Mouse (Mus musculus) midbrain, embryonic 15.5 days (tissue): Measurements from ENCODE around the gene Iqsec1. TPM values are rescaled to one million over a fixed set of nuclear protein-coding genes. Genes with fewer than 3 reads are reported as not detected.

Experiments
- ATAC-seq: fragments of 200-750 bp; cut with Nextera tagmentation; replicated peaks from 2 replicates; pipeline ENCODE4 v1.8.0; 2017; ENCODE audit warnings: moderate TSS enrichment
- H3K27ac ChIP-seq: fragments of 300-500 bp; sonication (generic); 2 replicates; pipeline ENCODE4 v1.5.1; 2015; ENCODE audit warnings: mild to moderate bottlenecking, inconsistent platforms
- H3K27me3 ChIP-seq: fragments of 300-500 bp; sonication (generic); replicated peaks from 2 replicates; pipeline ENCODE4 v1.6.1; 2015; ENCODE audit warnings: inconsistent platforms
- H3K36me3 ChIP-seq: fragments of 300-500 bp; sonication (generic); replicated peaks from 2 replicates; pipeline ENCODE4 v1.6.1; 2015; ENCODE audit warnings: inconsistent platforms
- H3K4me1 ChIP-seq: fragments of 300-500 bp; sonication (generic); 2 replicates; pipeline ENCODE4 v1.6.1; 2015; ENCODE audit warnings: inconsistent platforms
- H3K4me2 ChIP-seq: fragments of 300-500 bp; sonication (generic); 2 replicates; pipeline ENCODE4 v1.6.1; 2015; ENCODE audit warnings: inconsistent platforms, mild to moderate bottlenecking, moderate library complexity
- H3K4me3 ChIP-seq: fragments of 300-500 bp; sonication (generic); 2 replicates; pipeline ENCODE4 v1.5.1; 2015; ENCODE audit warnings: mild to moderate bottlenecking, inconsistent platforms
- H3K9ac ChIP-seq: fragments of 300-500 bp; sonication (generic); 2 replicates; pipeline ENCODE4 v1.6.1; 2015; ENCODE audit warnings: mild to moderate bottlenecking, inconsistent platforms
- H3K9me3 ChIP-seq: fragments of 300-500 bp; sonication (generic); 2 replicates; pipeline ENCODE4 v1.6.1; 2016; ENCODE audit warnings: inconsistent platforms
- WGBS: fragments of 180-500 bp; shearing (Covaris S2); methylation state at CpG from one replicate; pipeline ENCODE4 v1.1.7; 2015; ENCODE audit warnings: mixed read lengths; 5-methylcytosine and 5-hydroxymethylcytosine counted together
- polyA plus RNA-seq: library from polyadenylated mRNA; unstranded; fragments of >200 nt; fragmentation: Nextera tagmentation; extraction: Ambion mirVana; gene quantifications from 2 replicates; pipeline ENCODE4 v1.2.1, GENCODE M21; 2015

Gene Iqsec1
- polyA plus RNA-seq, 1 experiment from 2014 or later: 25.9 TPM

DNA sequence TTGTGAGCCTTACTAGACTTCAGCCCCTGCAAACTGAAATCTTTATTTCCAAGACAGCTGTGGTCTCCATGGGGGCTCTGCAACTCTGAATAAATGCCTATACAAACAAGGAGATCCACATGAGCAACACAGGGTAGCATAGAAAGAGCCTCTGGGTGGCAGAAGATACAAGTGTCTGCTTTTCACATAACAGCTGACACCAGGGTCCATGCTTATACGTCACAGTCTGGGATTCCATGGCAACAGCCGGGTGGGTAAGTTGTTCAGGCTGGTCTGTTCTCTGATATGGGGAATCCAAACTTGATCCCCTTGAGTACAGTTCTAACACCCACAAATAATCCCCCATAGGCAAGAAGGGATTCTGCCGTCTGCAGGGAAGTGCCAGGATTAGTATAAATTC, 108.1 kb downstream of the Iqsec1 start:
- 25% methylated on average over 3 of the region's 3 CpGs for WGBS
- H3K9me3 ChIP-seq: no peaks in the 10 kb centered on the region
- H3K27me3 ChIP-seq: no peaks in the 10 kb centered on the region
- ATAC-seq: peak; percentile 65; the same call in 1 of the 2 replicates
- H3K27ac ChIP-seq: 0 out of 2 replicates have a peak overlapping the region, but pooled peaks have one; percentile 3
- no peaks in the 10 kb centered on the region for H3K36me3 ChIP-seq
- H3K4me2 ChIP-seq: no peak overlapping the region
- H3K4me1 ChIP-seq: 0 out of 2 replicates have a peak, but pooled peaks cover 3% of the 10 kb centered on the region
- no peak overlapping the region for H3K9ac ChIP-seq
- H3K4me3 ChIP-seq: no peak overlapping the region

DNA sequence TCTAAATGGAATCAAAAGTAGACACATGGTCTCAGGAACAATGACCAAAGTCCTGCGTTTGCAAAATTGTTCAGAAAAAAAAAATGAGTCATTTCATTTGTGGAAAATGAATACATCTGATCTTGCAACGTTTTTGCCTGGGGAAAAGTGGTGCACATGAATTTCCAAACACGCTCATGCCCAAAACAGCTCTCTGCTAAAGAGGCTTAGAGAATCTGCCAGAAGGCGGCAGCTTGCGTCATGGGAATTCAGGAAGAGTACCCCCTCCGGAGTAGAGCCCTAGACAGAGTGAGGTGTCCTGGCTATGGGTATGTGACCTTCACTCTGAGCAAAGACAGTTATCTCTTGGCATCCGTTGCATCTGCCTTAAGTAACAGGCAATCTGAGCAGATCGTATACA, 116.9 kb downstream of the Iqsec1 start:
- no peak overlapping the region for H3K9ac ChIP-seq
- H3K27ac ChIP-seq: no peak overlapping the region
- H3K4me2 ChIP-seq: no peak overlapping the region
- no peak for ATAC-seq
- H3K4me3 ChIP-seq: no peak overlapping the region
- no peaks in the 10 kb centered on the region for H3K36me3 ChIP-seq
- no peaks in the 10 kb centered on the region for H3K4me1 ChIP-seq
- no peaks in the 10 kb centered on the region for H3K9me3 ChIP-seq
- no peaks in the 10 kb centered on the region for H3K27me3 ChIP-seq
- WGBS: 81% methylated on average over 8 of the region's 8 CpGs

DNA sequence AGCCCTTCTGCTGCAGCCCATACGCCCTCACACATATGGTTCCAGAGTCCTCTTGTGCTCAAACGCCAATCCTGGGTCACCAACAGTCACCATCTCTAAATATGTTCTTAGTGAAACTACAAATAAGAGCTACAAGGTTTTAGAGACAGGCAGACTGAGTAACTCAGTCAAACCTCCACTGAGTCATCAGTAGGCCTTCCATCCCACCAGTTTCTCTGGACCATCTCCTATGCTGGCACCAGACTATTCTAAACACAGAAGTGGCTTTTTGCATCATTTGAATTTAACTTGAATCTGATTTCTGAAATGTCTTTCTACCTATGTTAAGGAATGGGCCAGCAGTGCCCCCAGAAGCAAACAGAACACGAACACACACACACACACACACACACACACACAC, 120.5 kb downstream of the Iqsec1 start:
- no peaks in the 10 kb centered on the region for H3K9me3 ChIP-seq
- H3K4me1 ChIP-seq: no peaks in the 10 kb centered on the region
- H3K27ac ChIP-seq: no peak overlapping the region
- H3K36me3 ChIP-seq: no peaks in the 10 kb centered on the region
- WGBS: 81% methylated on average over 3 of the region's 3 CpGs
- no peaks in the 10 kb centered on the region for H3K27me3 ChIP-seq
- no peak for ATAC-seq
- H3K4me3 ChIP-seq: no peak overlapping the region
- no peak overlapping the region for H3K4me2 ChIP-seq
- H3K9ac ChIP-seq: no peak overlapping the region

DNA sequence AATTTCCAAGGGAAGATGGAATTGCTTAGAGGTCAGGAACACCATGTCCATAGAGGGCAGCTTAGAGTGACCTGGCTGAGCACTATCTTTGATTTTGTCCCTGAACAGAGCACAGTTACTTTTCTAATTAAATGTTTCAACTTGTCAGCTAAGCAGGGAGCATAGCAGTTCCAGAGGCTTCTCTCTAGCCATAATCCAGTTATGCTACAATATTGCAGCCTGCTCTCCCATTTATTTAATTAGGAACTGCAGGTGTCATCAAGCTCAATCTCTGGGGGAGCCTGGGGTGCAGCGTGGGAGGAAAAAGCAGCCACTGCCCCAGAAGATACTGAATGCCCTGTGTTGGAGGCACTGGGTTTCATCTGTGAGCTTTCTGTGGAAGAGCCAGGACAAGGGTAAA, 127.1 kb downstream of the Iqsec1 start:
- no peak overlapping the region for H3K4me3 ChIP-seq
- no peaks in the 10 kb centered on the region for H3K27me3 ChIP-seq
- H3K4me2 ChIP-seq: no peak overlapping the region
- no peak overlapping the region for H3K27ac ChIP-seq
- H3K36me3 ChIP-seq: no peaks in the 10 kb centered on the region
- whole genome bisulfite sequencing: 94% methylated on average over 1 of the region's 1 CpGs
- H3K9ac ChIP-seq: no peak overlapping the region
- no peaks in the 10 kb centered on the region for H3K9me3 ChIP-seq
- no peaks in the 10 kb centered on the region for H3K4me1 ChIP-seq
- ATAC-seq: no peak

DNA sequence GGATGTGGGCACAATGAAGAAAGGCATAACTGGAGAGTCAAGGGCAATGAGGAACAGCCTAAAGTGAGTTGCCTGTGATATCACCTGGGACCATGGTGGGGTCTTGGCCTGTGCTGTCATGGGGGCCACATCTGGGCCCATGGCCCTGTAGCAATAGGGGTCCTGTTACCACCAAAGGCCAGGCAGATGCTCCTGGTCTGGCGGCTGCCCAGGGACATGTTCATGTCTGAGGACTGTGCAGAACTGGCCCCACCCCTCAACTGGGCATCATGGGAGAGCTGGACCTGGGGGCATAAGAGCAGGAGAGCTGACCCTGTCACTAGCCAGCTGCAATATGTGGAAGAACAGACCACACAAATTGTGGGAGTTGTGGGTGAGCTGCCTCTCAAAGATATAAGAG, 130.6 kb downstream of the Iqsec1 start:
- Histone ChIP-seq H3K27me3 (no peaks in the 10 kb centered on the region), H3K9ac (no peak overlapping the region), H3K4me1 (no peaks in the 10 kb centered on the region), H3K27ac (no peak overlapping the region), H3K36me3 (no peaks in the 10 kb centered on the region), H3K4me3 (no peak overlapping the region), H3K9me3 (no peaks in the 10 kb centered on the region), H3K4me2 (no peak overlapping the region)
- 92% methylated on average over 1 of the region's 1 CpGs for WGBS
- ATAC-seq: no peak

DNA sequence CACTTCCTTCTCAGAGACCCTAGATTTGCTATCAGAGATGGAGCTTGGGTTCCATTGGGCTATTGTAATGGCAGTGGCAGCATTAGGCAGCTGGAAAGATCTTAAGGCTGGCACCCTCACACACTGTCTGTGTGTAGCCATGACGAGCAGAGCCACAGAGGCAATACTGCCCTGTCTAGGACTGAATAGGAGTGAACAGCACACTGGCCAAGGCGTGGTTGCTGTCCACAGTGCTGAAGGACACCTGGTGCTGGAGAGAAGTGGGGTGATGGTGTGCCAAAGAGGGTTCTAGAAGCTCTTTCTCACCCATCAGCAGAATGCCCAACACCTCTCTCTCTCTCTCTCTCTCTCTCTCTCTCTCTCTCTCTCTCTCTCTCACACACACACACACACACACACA, 136.1 kb downstream of the Iqsec1 start:
- ATAC-seq: no peak
- no peak overlapping the region for H3K4me3 ChIP-seq
- H3K36me3 ChIP-seq: no peaks in the 10 kb centered on the region
- H3K9me3 ChIP-seq: no peaks in the 10 kb centered on the region
- no peak overlapping the region for H3K9ac ChIP-seq
- H3K27ac ChIP-seq: no peak overlapping the region
- no peaks in the 10 kb centered on the region for H3K27me3 ChIP-seq
- H3K4me1 ChIP-seq: peaks cover 11% of the 10 kb centered on the region; the same call in 1 of the 2 replicates
- 30% methylated on average over 2 of the region's 2 CpGs for WGBS
- no peak overlapping the region for H3K4me2 ChIP-seq

DNA sequence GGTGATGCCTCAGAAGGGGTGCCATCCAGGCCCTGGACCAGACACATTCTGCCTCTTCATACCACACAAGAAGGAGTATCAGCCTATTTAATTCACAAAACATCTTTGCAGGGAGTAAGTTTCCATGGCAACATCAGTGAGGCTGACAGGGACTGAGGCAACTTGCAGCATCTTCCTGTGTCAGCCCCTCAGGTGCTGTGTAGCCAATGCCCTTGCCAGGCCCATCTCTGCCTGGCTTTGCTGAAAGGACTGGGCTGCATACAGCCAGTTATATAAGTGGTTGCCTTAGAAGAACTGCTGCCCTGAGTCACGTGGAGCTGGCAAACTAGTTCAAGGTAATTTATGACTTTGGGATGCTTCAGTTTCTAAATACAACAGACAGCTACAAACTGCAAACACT, 140.4 kb downstream of the Iqsec1 start:
- no peaks in the 10 kb centered on the region for H3K27me3 ChIP-seq
- H3K4me2 ChIP-seq: no peak overlapping the region
- H3K4me3 ChIP-seq: no peak overlapping the region
- WGBS: 59% methylated on average over 1 of the region's 1 CpGs
- no peak overlapping the region for H3K9ac ChIP-seq
- ATAC-seq: peak; percentile 92
- H3K36me3 ChIP-seq: no peaks in the 10 kb centered on the region
- H3K27ac ChIP-seq: 0 out of 2 replicates have a peak overlapping the region, but pooled peaks have one; percentile 8
- peaks cover 11% of the 10 kb centered on the region; the same call in 1 of the 2 replicates for H3K4me1 ChIP-seq
- H3K9me3 ChIP-seq: no peaks in the 10 kb centered on the region

DNA sequence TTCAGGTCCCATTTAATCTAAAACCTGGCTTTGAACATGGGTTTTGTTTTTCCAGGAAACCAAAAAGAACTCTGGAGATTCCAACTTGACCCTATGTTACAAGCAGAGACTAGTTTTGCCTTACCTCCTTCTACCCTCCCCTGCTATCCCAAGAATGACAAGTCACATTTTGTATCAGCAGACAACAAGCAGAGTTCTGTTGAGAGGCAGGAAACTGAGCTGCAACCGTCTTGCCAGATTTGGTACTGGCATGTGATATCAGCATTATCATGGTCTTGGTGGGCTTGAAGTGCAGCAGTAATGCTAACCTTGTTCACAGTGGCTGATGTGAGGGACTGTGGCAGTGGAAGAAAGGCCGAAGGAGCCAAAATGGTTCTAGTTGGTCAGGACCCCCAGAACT, 141.0 kb downstream of the Iqsec1 start:
- Histone ChIP-seq H3K9me3 (no peaks in the 10 kb centered on the region), H3K4me3 (no peak overlapping the region), H3K27ac (no peak overlapping the region), H3K36me3 (no peaks in the 10 kb centered on the region), H3K27me3 (no peaks in the 10 kb centered on the region), H3K9ac (no peak overlapping the region), H3K4me2 (no peak overlapping the region), H3K4me1 (peaks cover 11% of the 10 kb centered on the region; the same call in 1 of the 2 replicates)
- peak; percentile 20; the same call in 1 of the 2 replicates for ATAC-seq
- WGBS: 77% methylated on average over 2 of the region's 2 CpGs

DNA sequence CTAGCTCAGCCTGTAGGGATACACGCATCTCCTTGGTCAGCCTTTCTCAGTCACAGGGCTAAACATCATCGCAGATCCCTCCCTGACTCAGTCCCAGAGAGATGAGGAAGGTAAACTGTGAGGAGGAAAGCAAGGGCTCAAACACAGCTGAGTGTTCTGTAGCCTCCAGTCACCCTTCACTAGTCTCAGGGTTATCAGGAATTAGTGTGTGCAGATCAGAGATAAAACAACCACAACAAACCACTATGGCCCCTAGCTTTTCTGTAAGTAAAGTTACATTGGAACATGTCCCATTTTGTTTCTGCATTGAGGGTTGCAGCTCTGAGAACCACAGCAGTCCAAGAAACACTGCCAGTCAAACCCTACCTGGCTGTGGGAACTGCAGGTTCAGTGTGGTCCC, 148.5 kb downstream of the Iqsec1 start:
- H3K27me3 ChIP-seq: no peaks in the 10 kb centered on the region
- H3K4me2 ChIP-seq: no peak overlapping the region
- no peaks in the 10 kb centered on the region for H3K4me1 ChIP-seq
- no peaks in the 10 kb centered on the region for H3K36me3 ChIP-seq
- whole genome bisulfite sequencing: 86% methylated on average over 2 of the region's 2 CpGs
- no peak overlapping the region for H3K9ac ChIP-seq
- ATAC-seq: no peak
- no peaks in the 10 kb centered on the region for H3K9me3 ChIP-seq
- no peak overlapping the region for H3K4me3 ChIP-seq
- no peak overlapping the region for H3K27ac ChIP-seq

DNA sequence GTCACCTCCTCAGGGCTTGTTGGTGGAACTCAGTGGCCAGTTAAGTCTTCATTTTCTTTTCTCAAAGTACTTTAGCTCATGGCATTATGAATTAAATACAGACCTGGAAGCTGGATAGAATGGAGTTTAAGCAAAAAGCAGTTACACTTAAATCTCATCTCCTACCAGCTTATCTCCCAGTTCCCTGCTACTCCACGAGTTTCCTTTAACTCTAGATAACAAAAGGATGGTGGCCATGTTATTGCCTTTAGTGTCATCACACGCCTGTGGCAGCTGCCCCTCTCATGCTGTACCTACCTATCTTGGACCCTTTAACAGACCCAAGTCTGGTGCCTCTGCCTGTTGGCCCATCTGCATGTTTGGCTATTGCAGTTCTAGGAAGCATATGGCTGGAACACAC, 151.7 kb downstream of the Iqsec1 start:
- no peak overlapping the region for H3K4me3 ChIP-seq
- no peak overlapping the region for H3K27ac ChIP-seq
- H3K36me3 ChIP-seq: no peaks in the 10 kb centered on the region
- no peaks in the 10 kb centered on the region for H3K27me3 ChIP-seq
- H3K4me2 ChIP-seq: no peak overlapping the region
- no peak overlapping the region for H3K9ac ChIP-seq
- no peaks in the 10 kb centered on the region for H3K4me1 ChIP-seq
- WGBS: 61% methylated on average over 2 of the region's 2 CpGs
- H3K9me3 ChIP-seq: no peaks in the 10 kb centered on the region
- no peak for ATAC-seq

DNA sequence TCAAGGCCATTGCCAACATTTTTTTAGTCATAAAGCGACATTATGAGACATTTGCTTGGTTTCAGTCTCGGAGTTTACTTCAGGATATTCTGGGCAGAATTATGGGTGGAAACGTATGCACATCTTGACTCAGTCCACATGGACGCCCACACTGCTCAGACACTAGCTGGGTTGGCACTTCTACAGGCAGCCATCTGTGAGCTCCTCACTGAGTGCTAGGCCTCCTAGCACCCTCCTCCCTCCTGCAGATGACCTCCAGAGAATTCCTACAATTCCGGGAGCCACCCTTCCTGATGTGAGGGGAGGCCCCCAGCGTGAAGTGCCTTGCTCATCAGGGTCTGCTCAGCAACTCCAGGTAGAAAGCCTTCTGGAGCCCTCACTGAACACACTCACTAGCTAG, 158.9 kb downstream of the Iqsec1 start:
- Histone ChIP-seq H3K4me3 (no peak overlapping the region), H3K9me3 (no peaks in the 10 kb centered on the region)
- no peak for ATAC-seq

DNA sequence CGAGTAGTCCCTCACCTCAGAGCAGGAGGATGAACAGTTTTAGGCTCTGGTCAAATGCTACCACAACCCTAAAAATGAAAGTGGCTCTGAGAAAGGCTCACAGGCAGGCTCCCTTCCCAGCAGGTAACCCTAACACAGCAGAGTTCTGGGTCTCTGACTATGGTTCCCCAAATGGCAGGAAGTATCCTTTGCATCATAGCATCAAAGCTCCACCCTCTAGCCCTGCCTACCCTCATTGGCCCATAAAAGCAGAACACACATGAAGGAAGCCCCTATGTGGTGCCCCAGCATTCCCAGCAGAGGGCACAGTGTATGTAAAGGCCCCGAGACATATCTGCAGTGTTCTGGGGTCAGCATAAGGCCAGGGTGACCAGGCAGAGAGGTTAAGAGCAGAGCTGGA, 163.4 kb downstream of the Iqsec1 start:
- Histone ChIP-seq H3K4me1 (no peaks in the 10 kb centered on the region), H3K4me3 (no peak overlapping the region), H3K27me3 (no peaks in the 10 kb centered on the region), H3K27ac (no peak overlapping the region), H3K9me3 (no peaks in the 10 kb centered on the region), H3K4me2 (no peak overlapping the region), H3K9ac (no peak overlapping the region), H3K36me3 (no peaks in the 10 kb centered on the region)
- WGBS: 87% methylated on average over 2 of the region's 2 CpGs
- no peak for ATAC-seq

More for the DNA sequence above, 158.9 kb downstream of the Iqsec1 start:
- 87% methylated on average over 6 of the region's 6 CpGs for WGBS
- H3K4me2 ChIP-seq: no peak overlapping the region
- H3K27me3 ChIP-seq: no peaks in the 10 kb centered on the region
- H3K27ac ChIP-seq: no peak overlapping the region
- no peaks in the 10 kb centered on the region for H3K36me3 ChIP-seq
- no peaks in the 10 kb centered on the region for H3K4me1 ChIP-seq
- H3K9ac ChIP-seq: no peak overlapping the region

DNA sequence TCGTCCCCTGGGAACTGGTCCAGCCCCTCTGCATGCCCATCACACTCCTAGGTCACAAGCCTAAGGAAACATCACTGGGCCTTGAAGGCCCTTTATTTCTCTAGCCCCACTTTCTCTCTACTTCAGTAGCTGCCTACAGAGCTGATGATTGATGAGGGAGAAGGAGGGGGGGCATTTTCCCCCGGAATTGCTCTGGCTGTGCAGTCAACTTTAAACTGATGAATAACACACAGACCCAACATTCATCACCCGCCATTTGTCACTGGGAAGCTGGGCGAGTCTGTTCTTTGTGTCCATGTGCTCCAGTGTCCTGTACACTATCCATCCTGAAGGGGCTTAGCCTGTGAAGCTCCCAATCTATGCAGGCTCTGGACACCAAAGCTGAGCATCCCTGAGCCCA, 165.2 kb downstream of the Iqsec1 start:
- Histone ChIP-seq H3K27ac (no peak overlapping the region), H3K36me3 (no peaks in the 10 kb centered on the region), H3K27me3 (no peaks in the 10 kb centered on the region), H3K9ac (no peak overlapping the region), H3K4me3 (no peak overlapping the region), H3K4me2 (no peak overlapping the region), H3K4me1 (no peaks in the 10 kb centered on the region), H3K9me3 (no peaks in the 10 kb centered on the region)
- ATAC-seq: no peak
- WGBS: 64% methylated on average over 4 of the region's 4 CpGs
